Mouse (Mus musculus): Measurements from ENCODE around the gene Iffo2. TPM values are rescaled to one million over a fixed set of nuclear protein-coding genes. Genes with fewer than 3 reads are reported as not detected.
A peak's percentile ranks its signal among the peaks of the same experiment; 100 is the strongest.

Iffo2 gene
- polyA plus RNA-seq, 1 experiment from 2014 or later, result 4.2 TPM

GRCm38 (mm10) chr4:139619765-139620164, 89.4 kb downstream of the Iffo2 start:
- no peak overlapping the region for H3K4me3 ChIP-seq
- H3K36me3 ChIP-seq, result peaks cover 2% of the 10 kb centered on the region; the same call in 1 of the 2 replicates
- WGBS, result 77% methylated on average over 6 of the region's 6 CpGs
- H3K4me1 ChIP-seq, result peaks cover 32% of the 10 kb centered on the region
- H3K27ac ChIP-seq (replicated peaks), result no peak overlapping the region
- no peaks in the 10 kb centered on the region for H3K9me3 ChIP-seq
- no peak overlapping the region for H3K9ac ChIP-seq (replicated peaks)
- no peak overlapping the region for H3K4me2 ChIP-seq (replicated peaks)
- H3K27me3 ChIP-seq, result peaks cover 12% of the 10 kb centered on the region
- no peak for ATAC-seq (ENCODE audit: low FRiP score, low read depth)

DNA sequence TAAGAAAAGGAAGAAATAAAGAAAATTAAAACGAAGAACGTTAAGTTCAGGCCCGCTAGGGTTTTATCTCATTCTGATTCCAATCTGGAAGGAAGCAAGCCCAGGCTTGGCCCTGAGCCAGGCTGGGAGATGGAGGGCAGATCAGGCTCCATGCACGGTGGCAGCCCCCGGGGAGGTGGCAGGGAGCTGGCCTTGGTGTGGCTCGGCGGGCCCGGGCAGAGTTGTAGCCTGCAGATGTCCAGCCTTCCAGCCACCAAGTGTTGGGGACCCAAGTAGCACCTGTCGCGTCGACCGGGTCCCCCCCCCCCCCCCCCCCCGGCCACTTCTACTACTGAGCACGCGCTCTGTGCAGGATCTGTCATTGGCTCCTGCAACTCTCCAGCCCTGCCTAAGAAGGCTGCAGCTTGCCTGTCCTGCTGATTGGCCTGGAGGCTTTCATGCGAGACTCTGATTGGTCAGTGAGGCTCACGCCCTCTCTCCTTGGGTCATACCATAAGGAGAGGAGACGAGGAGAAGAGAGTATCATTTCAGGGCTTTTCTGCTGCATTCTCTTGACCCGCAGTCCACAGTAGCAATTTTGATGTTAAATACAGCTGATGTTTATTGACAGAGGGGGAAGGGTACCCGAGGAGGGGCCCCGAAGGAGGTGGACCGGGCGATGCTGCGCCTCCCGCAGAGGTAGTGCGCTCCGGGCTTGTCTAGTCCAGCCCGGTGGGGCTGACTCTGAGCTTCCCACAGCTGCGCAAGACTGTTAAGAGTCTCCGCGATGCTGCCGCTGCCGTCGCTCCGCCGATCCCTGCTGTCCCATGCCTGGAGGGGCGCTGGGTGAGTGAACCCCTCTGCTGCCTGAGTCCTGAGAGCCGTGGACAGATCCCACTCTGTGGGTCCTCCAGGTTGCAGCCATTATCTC, 92.3 kb downstream of the Iffo2 start, which contains the start of gene Aldh4a1:
Aldh4a1 (plus strand) TSS at position 494 of the 910 bp plus-strand sequence.
- 1% methylated on average over 33 of the region's 38 CpGs for WGBS
- H3K4me3 ChIP-seq, result peak within 1 kb of the TSS; percentile 68
- peak within 1 kb of the TSS; percentile 86 for H3K4me2 ChIP-seq (replicated peaks)
- H3K27me3 ChIP-seq, result peaks cover 13% of the 10 kb centered on the region
- H3K9me3 ChIP-seq, result no peaks in the 10 kb centered on the region
- H3K9ac ChIP-seq (replicated peaks), result peak within 1 kb of the TSS; percentile 85
- H3K4me1 ChIP-seq, result peaks cover 16% of the 10 kb centered on the region
- 0 out of 2 replicates have a peak, but pooled peaks cover 3% of the 10 kb centered on the region for H3K36me3 ChIP-seq
- ATAC-seq (ENCODE audit: low FRiP score, low read depth), result peak; percentile 99
- H3K27ac ChIP-seq (replicated peaks), result peak within 1 kb of the TSS; percentile 74

GRCm38 (mm10) chr4:139623434-139624115, 93.2 kb downstream of the Iffo2 start:
- no peak overlapping the region for H3K27ac ChIP-seq (replicated peaks)
- H3K36me3 ChIP-seq, result 0 out of 2 replicates have a peak, but pooled peaks cover 3% of the 10 kb centered on the region
- peak overlapping the region; percentile 68 for H3K4me3 ChIP-seq
- H3K27me3 ChIP-seq, result peaks cover 13% of the 10 kb centered on the region
- peak overlapping the region; percentile 85 for H3K9ac ChIP-seq (replicated peaks)
- no peaks in the 10 kb centered on the region for H3K9me3 ChIP-seq
- H3K4me1 ChIP-seq, result peaks cover 16% of the 10 kb centered on the region
- ATAC-seq (ENCODE audit: low FRiP score, low read depth), result no peak
- H3K4me2 ChIP-seq (replicated peaks), result peak overlapping the region; percentile 86
- 31% methylated on average over 21 of the region's 21 CpGs for WGBS

DNA sequence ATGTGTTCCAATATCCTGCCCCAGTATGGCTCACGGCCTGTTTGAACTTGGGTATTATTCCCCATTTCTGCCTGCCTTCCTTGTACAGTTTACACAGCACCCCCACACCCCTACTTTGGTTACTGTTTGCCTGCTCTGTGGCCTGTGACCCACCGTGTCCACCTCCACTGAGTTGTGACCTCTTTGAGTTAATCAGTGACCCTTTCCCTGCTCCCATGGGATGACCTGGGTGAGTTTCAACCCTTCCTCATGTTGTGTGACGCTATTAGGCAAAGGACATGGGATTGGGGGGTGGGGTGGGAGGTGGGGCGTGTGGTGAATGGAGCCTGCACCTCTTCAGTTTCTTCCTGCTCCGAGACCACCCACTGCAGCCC, 93.8 kb downstream of the Iffo2 start:
- Histone ChIP-seq H3K4me1 (peaks cover 16% of the 10 kb centered on the region), H3K9me3 (no peaks in the 10 kb centered on the region), H3K27ac (replicated peaks) (no peak overlapping the region), H3K36me3 (0 out of 2 replicates have a peak, but pooled peaks cover 3% of the 10 kb centered on the region), H3K27me3 (peaks cover 13% of the 10 kb centered on the region), H3K4me2 (replicated peaks) (peak overlapping the region; percentile 86), H3K4me3 (peak overlapping the region; percentile 68), H3K9ac (replicated peaks) (0 out of 2 replicates have a peak overlapping the region, but pooled peaks have one; percentile 15)
- no peak for ATAC-seq (ENCODE audit: low FRiP score, low read depth)
- 61% methylated on average over 5 of the region's 5 CpGs for WGBS

DNA sequence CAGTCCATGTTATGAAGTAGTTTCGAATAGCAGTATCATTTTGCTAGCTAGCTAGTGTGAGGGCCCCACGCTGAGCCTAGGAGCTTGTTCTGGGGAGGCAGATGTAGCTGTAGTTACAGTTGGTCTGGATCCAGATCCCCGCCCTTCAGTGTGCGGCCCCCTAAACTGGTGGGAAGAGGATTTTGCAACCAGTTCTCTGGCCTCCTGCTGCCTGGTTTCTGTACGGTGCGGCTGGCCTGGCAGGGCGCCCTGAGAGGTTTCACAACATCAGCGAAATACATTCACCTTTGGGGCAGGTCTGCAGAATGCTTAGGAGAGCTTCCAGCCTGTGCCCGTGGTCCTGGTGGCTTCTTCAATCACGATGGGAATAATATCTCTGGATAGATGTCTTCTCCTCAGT, 94.4 kb downstream of the Iffo2 start:
- 0 out of 2 replicates have a peak overlapping the region, but pooled peaks have one; percentile 86 for H3K4me2 ChIP-seq (replicated peaks)
- WGBS, result 87% methylated on average over 10 of the region's 10 CpGs
- H3K9ac ChIP-seq (replicated peaks), result no peak overlapping the region

DNA sequence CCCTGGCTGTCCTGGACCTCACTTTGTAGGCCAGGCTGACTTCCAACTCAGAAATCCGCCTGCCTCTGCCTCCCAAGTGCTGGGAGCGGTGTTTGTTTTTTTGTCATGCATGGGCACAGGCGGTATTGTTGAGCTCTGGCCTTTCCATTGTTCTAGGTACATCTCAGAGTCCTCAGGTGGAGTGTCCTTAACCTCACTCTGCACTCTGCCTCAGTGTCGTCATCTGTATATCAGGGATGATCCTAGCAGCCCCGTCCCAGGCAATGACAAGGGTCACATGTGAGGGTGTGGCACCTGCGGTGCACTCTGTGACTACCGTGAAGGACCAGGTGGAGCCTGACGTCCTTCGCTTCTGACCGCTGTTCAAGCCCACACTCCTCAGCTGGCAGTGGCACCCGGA, 97.0 kb downstream of the Iffo2 start:
- WGBS, result 95% methylated on average over 11 of the region's 11 CpGs
- Histone ChIP-seq H3K4me1 (peaks cover 12% of the 10 kb centered on the region), H3K4me2 (replicated peaks) (no peak overlapping the region)

More for the DNA sequence above, 94.4 kb downstream of the Iffo2 start:
- Histone ChIP-seq H3K4me1 (peaks cover 16% of the 10 kb centered on the region), H3K27me3 (peaks cover 13% of the 10 kb centered on the region), H3K27ac (replicated peaks) (no peak overlapping the region), H3K36me3 (0 out of 2 replicates have a peak, but pooled peaks cover 3% of the 10 kb centered on the region), H3K4me3 (no peak overlapping the region), H3K9me3 (no peaks in the 10 kb centered on the region)
- ATAC-seq (ENCODE audit: low FRiP score, low read depth), result no peak

DNA sequence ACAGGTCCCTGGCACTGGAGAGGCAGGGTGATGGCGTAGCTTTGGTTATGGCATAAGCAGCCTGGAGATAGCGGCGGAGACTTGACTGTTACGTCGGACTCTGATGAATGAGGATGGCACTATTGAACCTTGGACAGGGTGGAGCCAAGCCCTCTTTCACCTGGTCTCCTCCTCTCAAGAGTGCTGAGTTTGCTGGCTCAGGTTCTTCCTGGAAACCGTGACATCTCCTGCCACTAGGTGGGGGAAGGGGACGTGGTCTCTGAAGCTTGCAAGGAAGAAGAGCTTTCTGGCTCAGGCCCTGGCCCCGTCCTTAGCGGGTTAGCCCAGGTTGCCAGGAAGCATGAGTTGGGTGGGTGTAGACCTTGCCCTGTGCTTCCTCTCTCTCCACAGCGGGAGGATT, 99.8 kb downstream of the Iffo2 start:
- H3K9me3 ChIP-seq, result no peaks in the 10 kb centered on the region
- no peak overlapping the region for H3K4me3 ChIP-seq
- no peak overlapping the region for H3K9ac ChIP-seq (replicated peaks)
- WGBS, result 74% methylated on average over 10 of the region's 10 CpGs
- no peak for ATAC-seq (ENCODE audit: low FRiP score, low read depth)
- no peak overlapping the region for H3K4me2 ChIP-seq (replicated peaks)
- no peak overlapping the region for H3K27ac ChIP-seq (replicated peaks)
- H3K4me1 ChIP-seq, result no peaks in the 10 kb centered on the region
- H3K27me3 ChIP-seq, result no peaks in the 10 kb centered on the region
- H3K36me3 ChIP-seq, result 0 out of 2 replicates have a peak, but pooled peaks cover 3% of the 10 kb centered on the region

More for the DNA sequence above, 97.0 kb downstream of the Iffo2 start:
- H3K9me3 ChIP-seq, result no peaks in the 10 kb centered on the region
- no peak overlapping the region for H3K4me3 ChIP-seq
- no peak overlapping the region for H3K9ac ChIP-seq (replicated peaks)
- H3K36me3 ChIP-seq, result 0 out of 2 replicates have a peak, but pooled peaks cover 3% of the 10 kb centered on the region
- H3K27ac ChIP-seq (replicated peaks), result no peak overlapping the region
- ATAC-seq (ENCODE audit: low FRiP score, low read depth), result no peak
- H3K27me3 ChIP-seq, result peaks cover 13% of the 10 kb centered on the region

DNA sequence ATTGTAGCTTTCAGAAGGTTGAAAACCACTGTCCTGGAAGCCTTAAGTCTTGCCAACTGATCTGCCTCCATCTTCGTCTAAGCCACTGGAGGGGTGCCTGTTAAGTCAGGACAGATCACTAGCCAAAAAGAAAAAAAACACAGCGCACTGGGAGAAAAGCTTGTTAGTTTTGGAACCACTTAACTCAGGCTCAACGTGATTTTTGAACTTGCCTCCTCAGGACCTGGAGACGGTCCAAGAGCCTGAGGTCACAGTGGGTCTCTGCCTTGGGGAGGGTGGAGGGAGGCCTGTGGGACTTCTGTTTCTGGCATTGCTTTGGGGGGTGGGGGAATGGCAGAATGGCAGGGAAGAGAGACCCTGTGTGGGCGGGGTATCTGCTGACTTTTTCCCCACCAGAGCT, 100.8 kb downstream of the Iffo2 start:
- no peak overlapping the region for H3K4me2 ChIP-seq (replicated peaks)
- no peaks in the 10 kb centered on the region for H3K4me1 ChIP-seq
- H3K9ac ChIP-seq (replicated peaks), result no peak overlapping the region
- H3K27me3 ChIP-seq, result no peaks in the 10 kb centered on the region
- H3K27ac ChIP-seq (replicated peaks), result no peak overlapping the region
- no peak overlapping the region for H3K4me3 ChIP-seq
- no peaks in the 10 kb centered on the region for H3K9me3 ChIP-seq
- 79% methylated on average over 5 of the region's 5 CpGs for WGBS
- H3K36me3 ChIP-seq, result 0 out of 2 replicates have a peak, but pooled peaks cover 3% of the 10 kb centered on the region
- ATAC-seq (ENCODE audit: low FRiP score, low read depth), result no peak

- Histone ChIP-seq H3K9me3 (no peaks in the 10 kb centered on the region), H3K4me1 (no peaks in the 10 kb centered on the region), H3K9ac (replicated peaks) (no peak overlapping the region), H3K27me3 (no peaks in the 10 kb centered on the region), H3K4me3 (no peak overlapping the region), H3K27ac (replicated peaks) (no peak overlapping the region), H3K36me3 (0 out of 2 replicates have a peak, but pooled peaks cover 3% of the 10 kb centered on the region), H3K4me2 (replicated peaks) (no peak overlapping the region)
- WGBS, result 90% methylated on average over 7 of the region's 7 CpGs
- ATAC-seq (ENCODE audit: low FRiP score, low read depth), result no peak
Observed at GRCm38 (mm10) chr4:139631569-139632253, 101.4 kb downstream of the Iffo2 start.

DNA sequence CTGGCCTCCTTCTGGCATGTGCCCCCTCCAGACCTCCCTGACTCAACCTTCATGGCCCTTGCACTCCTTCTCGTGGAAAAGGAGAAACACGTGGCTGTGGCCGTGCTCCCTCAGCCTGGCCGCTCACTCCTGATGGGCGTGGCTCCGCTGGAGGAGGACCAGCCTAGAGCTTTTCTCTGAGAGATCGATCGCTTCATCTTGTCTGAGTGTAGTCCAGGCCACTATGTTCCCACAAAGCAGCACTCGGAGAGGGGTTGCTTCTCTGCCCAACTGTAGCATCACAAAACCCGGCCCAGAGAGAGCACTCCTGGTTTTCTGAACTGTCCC, 101.9 kb downstream of the Iffo2 start:
- no peaks in the 10 kb centered on the region for H3K27me3 ChIP-seq
- H3K27ac ChIP-seq (replicated peaks), result no peak overlapping the region
- H3K36me3 ChIP-seq, result 0 out of 2 replicates have a peak, but pooled peaks cover 3% of the 10 kb centered on the region
- H3K4me2 ChIP-seq (replicated peaks), result no peak overlapping the region
- 88% methylated on average over 10 of the region's 10 CpGs for WGBS
- no peak for ATAC-seq (ENCODE audit: low FRiP score, low read depth)
- H3K9me3 ChIP-seq, result no peaks in the 10 kb centered on the region
- H3K9ac ChIP-seq (replicated peaks), result no peak overlapping the region
- H3K4me3 ChIP-seq, result no peak overlapping the region
- no peaks in the 10 kb centered on the region for H3K4me1 ChIP-seq

GRCm38 (mm10) chr4:139636373-139636772, 106.0 kb downstream of the Iffo2 start:
- H3K4me2 ChIP-seq (replicated peaks), result no peak overlapping the region
- no peaks in the 10 kb centered on the region for H3K9me3 ChIP-seq
- H3K4me1 ChIP-seq, result peaks cover 17% of the 10 kb centered on the region
- no peaks in the 10 kb centered on the region for H3K36me3 ChIP-seq
- H3K4me3 ChIP-seq, result no peak overlapping the region
- H3K9ac ChIP-seq (replicated peaks), result no peak overlapping the region
- H3K27ac ChIP-seq (replicated peaks), result no peak overlapping the region
- ATAC-seq (ENCODE audit: low FRiP score, low read depth), result no peak
- peaks cover 13% of the 10 kb centered on the region for H3K27me3 ChIP-seq
- WGBS, result 28% methylated on average over 7 of the region's 7 CpGs
